Mouse (Mus musculus) embryo, embryonic 11 days (tissue): ENCODE measurements around the gene Grb14.

Source experiments
- DNase-seq: peaks from one replicate; pipeline ENCODE4 v3.0.0-alpha.2; 2015

Grb14 gene

DNA sequence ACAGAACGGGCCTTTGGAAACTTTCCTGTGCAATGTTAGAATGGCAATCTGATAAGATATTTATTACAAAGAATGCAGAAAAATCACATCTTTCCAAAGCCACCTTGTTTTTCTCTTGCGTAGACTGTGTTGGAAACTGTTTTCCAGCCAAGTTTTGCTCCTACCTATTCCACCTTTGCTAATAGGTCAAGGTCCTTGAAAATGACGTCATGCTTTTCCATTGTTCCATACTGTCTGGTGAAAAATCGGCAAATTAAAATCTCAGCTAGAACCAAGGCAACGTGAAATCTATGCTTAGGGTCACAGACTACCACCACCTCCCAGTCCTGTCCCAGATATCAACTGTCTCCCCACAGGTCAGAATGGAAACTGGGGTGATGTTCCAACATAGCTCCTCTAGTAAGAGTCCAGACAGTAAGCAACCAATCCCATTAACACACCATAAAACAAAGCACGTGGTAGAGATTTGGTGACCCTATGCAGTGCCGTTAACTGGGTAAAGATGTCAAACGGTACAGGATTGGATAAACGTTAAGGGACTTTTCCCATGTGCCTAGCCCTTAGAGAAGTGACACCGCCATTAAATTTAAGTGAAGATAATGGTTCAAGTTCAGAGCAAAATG lies 50.9 kb downstream of the Grb14 start:
- DNase-seq, result no peak

DNA sequence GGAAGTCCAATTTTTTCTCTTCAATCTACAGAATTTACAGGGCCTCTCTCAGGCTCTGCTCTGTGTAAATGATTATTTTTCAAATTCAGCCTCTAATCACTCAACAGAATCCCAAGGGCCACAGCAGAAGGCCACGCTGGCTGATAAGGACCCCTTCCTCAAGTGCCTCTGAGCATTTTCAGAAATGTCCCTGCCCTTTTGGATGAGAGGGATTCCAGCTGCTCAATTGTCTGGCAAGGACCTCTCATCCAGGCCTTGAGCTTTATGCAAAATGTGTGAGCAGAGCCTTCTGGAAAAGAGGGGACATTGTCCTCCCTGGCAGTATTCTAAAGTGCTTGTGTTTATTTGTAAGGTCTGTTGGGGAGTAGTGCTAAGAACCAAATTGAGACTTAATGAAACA lies 51.7 kb downstream of the Grb14 start:
- DNase-seq, result no peak

DNA sequence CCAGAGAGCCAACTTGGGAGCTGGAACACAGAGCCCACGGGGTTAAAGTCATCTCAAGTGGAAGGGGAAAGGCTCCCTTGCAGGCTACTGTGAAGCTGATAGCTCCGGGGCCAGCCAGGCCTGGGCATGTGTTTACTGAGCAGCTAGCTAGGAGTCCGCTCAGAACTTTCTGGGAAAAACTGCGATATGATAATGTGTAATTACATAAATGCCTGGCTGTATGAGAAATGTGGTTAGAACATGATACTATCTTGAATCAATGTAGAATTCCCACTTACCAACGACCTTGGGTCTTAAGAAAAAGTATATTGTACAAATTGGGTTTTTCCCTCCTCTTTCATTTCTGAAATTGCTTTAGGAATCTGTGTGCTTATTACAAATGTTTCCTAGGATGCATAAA lies 53.0 kb downstream of the Grb14 start:
- DNase-seq, result no peak

DNA sequence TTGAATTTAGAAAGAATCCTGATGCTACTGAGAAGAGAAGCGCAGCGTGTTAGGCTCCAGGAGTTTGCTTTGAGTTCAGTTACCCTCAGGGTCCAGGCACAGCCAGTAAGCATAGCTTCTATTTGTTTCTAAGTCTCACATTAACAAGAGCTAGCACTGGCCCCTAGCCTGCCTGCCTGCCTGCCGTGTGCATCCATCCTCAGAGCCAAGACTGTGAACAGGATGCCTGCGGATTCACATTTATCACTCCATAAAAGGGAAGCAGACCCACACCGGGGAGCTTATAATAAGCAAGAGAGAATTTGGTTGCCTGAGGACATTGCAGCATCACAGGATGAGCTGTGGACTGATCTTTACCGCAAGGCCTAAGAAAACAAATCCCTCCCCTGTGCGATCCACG lies 53.8 kb downstream of the Grb14 start:
- peak; percentile 29 for DNase-seq

DNA sequence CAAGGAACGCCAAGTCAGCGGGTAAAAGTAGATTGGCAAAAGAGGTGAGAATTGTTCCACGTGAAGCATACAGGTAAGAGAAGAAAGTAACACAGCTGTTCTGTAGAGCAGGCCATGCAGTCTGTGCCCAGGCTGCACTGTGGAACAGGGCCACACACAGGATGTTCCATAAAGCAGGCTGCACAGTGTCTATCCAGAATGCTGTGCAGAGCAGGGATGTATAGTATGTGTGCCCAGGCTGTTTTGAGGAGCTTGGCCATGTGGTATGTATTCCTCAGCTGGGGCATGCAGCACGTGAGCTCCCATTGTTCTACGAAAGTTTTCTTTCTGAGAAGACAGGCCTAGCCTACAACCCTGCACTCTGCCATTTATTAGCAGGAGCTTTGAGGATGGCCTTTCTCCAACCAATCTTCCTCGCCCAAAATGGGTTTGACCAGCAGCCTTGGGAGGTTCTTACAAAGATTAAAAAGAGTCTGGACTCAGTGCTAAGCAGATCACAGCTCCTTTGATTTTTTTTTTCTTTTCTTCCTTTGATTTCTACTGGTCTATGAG lies 57.8 kb downstream of the Grb14 start:
- no peak for DNase-seq

DNA sequence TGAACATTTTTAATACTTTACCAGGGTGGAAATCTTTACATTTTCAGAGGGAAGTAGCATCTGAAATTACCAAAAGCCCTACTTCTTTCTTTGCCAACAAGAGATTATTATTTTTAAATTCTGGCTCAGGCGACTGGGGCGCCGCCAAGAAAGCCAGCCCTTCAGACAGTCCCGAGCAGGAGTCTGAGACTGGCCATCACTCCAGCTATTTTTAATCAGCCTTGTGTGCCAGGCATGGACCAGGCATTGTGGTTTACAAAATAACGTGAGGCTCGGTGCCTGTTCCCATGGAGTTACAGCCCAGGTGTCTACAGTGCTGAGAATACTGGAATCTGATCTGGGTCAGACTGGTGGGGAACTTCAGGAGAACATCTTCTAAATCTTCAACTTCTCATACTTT lies 58.5 kb downstream of the Grb14 start:
- DNase-seq, result no peak

DNA sequence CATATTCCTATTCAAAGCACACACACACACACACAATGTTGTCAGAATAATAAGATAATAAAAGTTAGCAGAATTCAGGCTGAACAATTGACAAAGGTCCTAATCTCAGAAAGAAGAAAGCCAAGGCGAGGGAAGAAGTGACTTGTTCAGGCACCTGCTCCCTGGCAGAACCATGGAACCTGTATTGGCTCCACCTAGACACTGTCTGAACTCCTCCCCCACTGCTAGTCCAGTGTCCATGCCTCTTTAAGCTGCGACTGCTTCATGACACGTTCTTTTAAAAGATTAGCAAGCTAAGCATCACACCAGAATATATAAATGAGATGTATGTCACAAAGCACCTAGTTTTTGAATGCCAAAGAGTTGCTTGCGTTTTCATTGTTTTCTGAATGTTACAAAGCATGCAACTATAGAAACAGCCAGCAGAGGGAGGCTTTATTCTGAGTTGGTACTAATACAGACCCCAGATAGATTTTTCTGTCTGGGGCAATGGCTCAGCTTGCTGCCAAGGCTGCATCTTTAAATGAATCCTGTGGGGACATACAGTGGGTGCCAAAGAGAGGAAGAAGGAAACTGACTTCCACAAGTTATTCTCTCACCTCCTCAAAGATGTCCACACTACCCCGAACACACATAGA lies 59.4 kb downstream of the Grb14 start:
- DNase-seq, result peak; percentile 75

DNA sequence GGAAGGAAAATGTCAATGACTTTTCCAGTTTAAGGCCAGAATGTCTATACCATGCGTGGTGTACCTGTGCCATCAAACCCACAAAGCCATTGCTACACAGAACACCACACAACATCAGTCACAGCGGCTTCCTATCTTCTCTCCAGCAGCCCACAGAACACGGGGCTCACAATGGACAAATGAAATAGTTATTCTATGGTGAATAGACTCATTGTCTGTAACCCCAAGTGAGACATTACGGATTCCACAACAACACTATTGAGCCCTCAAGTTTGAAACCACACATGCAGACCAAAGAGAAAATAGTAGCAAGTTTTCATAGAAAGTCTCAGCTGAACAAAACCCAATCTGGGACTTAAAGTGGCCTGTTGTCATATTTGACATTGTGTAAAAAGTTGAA lies 62.6 kb downstream of the Grb14 start:
- DNase-seq, result no peak

DNA sequence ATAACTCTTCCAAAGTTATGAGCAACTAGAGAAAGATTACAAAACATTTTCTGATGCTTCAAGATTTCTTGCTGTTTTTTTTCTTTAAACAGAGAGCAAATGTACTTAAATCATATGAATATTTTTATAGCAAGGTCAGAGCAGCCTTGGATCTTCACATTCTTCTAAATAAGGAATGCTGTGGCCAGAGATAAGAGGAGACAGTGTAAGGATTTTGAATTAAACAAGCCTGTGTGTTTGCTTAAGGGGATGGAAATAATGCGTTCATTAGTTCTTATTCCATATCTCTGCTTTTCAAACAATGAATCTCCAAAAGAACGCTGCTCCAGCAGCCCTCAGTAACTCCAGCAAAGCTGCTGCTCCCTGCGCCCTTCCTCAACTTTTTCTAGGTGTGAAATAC lies 63.4 kb downstream of the Grb14 start:
- no peak for DNase-seq

DNA sequence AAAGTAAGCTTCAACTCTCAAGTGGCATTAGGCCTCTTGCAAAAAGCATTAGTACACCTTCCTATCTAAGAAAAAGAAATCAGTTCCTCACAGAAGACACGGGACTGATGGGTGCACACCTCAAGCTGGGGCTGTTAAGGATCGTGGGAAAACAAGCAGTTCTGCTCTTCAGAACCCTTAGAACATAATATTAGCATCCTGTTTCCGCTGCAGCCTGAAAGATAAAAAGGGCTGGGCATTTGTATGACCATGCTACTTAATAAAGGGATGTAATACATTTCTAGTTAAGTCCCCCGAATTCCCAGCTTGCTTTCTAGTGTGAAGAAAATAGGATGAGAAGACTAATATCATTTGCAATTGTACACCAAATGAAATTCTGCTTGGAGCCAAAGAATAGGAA lies 65.1 kb downstream of the Grb14 start:
- no peak for DNase-seq

DNA sequence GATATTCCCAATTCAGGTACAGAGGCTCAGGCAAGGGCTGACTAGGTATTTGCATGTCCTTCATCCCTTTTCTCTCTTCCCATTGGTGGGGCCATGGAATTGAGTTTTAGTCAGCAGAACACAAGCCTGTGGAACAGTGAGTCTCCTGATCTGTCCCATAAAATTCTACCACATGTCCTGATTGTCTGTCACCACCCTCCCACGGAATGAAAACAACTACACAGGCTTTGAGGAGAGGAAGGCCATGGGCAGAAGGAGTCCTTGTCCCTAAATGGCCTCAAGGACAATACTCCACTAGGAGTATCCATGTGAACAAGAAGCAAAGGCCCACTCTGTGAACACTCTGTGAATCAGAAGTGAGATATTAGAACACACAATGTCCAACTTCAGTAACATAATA lies 69.3 kb downstream of the Grb14 start:
- DNase-seq, result no peak

DNA sequence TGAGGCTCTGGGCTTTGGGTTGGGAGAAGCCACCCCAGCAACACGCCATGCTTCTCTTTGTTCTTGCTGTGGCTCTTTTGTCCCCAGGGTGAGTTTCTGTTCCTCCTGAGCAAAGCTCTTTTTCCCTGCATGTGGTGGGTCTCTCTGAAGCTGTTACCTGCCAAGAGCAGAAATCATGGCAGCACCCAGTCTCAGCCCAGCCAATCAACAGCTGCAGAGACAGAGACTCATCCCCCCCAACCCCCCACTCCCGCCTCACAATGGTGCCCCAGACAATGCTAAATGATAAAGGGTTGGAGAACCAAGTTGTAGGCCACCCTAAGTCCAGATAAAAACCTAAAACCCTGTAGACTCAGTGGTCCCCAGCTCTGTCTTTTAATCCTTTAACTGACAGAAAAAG lies 75.6 kb downstream of the Grb14 start:
- DNase-seq, result no peak

DNA sequence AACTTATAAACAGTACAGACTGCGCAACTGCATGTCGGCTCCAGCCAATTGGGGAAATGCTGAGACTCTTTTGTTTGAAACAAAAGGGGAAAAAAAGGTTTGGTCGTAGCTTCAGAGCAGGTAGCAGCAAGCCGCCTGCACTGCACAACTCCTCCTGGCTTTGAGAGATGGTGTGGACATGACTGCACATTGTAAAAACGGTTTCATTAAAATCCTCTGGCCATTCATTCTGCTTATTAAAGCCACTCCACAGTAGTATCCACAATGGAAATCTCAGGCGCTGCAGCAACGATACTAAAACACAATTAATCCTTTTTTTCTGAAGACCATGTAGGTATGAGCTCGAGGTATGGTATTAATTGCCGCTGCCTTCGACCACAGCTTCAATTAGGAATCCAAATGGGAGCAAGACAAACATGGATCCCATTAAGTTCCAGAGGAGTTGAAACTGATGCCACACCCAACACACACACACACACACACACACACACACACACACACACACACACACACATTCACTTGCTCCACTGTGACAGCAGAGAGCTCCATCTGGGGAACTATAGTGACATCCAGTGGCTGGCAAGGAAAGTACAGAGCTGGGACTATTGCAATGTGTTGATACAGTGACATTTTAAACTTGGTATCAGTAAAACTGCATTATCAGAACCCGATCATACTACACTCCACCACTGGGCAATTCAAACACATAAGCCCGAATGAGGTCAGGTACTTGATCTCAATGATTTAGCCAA lies 76.2 kb downstream of the Grb14 start:
- peak; percentile 54 for DNase-seq

DNA sequence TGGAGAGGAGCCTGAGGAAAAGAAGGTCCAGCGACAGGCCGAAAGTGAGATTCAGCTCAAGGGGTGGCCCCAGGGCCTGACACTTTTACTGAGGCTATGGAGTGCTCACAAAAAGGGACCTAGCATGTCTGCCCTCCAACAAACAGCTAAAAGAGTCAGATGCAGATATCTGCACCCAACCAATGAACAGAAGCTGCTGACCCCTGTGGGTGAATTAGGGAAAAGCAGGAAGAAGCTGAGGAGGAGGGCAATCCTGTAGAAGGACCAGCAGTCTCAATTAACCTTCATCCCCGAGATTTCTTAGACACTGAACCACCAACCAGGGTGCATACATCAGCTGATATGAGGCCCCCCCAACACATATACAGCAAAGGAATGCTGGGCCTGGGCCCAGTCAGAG lies 77.3 kb downstream of the Grb14 start:
- DNase-seq, result no peak

DNA sequence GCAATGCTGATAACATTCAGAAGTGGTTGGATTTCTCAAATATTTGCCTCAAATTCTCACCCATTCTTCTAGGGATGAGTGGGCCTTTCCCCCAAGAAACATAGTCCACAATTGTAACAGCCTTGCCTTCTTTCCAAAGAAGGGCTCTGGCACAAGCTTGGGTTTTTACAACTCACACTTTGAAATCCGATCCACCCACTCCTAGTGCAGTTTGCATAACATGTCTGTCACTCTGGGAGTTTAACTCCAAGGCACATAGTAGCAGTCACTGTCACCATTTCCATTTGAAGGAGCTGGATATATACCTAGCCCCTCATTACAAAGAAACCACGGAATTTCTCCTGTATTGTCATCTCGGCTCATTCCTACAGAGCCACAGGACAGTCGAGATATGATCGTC lies 103.9 kb downstream of the Grb14 start:
- DNase-seq, result peak; percentile 14

DNA sequence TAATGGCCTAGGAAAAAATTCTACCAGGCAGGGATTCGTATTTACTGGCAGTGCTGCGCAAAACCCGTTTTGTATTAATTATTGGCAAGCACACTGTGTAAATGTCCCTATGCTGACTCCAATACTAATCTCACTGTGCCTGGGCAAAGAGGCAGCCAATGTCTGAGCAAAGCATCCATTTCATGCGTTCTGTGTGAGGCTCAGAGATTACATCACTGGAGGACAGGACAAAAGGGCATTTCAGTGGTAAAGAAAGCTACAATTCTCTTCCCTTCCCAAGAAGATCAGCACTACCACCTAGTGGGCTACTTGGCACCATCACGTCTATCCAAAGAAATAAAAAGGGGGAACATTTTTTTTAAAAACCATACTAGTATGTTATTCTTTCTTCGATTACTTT lies 109.3 kb downstream of the Grb14 start:
- DNase-seq, result peak; percentile 60

DNA sequence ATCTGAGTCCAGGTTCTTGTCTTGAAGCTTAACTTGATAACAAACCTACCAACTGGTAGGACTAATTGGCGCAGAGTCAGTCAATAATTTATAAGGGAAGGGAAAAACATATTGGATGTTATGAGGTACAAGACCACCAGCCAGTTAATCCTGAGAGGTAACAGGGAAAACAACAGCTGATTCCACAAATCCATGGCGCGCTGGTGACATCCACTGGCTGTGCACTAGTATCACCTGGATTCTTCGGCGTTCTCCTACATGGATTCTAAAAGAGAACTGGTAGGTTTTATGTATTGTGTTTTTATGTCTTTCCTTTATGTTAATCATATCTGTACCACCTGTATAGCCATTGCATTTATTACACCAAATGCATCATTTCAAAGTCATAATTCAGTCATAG lies 119.9 kb downstream of the Grb14 start:
- peak; percentile 46 for DNase-seq

DNA sequence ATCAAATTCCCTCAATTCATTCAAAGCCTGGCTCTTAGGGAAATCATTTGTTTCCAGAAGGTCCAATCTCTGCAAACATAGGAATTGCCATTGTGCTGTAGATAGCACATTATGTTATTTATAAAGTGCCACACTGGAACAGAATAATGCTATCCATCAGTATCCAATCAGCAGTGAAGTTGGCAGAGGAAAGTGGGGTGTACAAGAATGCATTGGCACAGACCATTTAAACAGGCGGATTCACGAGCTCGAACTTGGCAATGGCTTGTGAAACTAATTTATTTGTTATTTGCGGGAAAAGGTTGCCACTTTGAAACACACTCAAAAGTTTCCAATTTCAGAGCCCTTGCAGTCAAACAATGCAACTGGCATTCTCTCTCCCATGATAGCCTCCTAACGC lies 126.9 kb downstream of the Grb14 start:
- DNase-seq, result no peak

DNA sequence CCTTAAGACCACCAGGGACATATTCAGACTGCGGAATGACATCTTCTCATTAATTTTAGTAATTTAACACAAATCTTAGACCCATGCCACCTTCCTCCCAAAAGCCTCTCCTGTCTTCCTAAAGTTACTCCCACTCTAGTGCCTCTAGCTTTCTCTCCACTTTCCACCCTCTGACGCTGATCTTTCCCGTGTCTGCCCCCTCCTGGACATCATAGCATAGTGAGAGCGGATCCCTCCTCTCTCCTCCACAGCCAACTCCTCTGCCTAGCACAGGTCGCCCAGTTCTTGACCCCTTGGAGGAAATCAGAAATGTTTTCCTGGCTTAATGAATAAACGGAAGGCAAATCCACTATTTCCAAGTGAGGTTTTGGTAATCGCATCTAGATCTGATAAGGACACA lies 131.6 kb downstream of the Grb14 start:
- peak; percentile 28 for DNase-seq

DNA sequence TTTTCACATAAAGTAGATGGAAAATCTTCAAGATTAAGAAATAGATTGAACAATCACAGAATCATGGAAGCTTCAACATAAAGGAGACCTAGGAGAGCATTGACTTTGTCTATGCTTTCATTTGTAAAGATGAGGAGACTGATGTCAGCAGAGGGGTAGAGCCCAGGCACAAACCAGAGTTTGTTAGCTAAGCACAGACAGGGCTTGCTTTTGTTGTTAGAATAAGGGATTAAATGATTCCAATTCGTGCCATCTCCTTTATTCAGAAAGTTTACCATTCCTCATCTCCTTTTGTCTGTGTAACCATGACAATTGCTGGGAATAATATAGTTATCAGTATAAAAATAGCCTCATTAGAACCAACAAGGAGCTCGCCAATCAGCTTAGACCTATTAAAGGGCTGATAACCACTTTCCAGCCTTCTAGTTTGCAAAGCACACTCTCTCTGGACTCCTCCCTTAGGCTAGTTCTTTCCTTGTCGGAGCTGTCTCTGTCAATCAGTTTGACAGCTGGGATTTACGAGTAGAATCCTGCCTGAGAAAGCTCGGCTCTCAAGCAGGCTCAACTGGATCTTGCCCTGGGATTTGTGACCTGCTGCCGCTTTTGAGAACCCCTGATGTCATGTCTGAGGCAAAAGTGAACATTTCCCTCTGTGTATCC lies 137.6 kb downstream of the Grb14 start:
- DNase-seq, result peak; percentile 13

DNA sequence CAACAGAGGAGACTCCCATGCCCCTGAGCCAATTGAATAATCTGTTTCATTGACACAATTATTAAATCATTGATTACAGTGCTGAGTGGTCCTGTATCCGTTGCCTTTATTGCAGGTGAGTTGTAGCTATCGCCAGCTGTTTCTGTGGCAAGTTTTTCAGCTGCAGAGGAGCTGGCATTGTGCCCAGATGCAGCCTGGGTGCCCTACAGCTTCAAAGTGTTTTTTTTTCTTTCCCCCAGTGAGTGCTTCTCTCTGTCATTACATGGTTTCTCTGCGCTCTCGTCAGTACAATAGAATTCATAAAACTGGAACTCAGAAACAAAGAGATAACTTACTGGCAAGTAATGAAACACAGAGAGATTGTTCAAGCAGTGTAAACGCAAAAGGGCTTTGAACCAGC lies 139.1 kb downstream of the Grb14 start:
- no peak for DNase-seq

DNA sequence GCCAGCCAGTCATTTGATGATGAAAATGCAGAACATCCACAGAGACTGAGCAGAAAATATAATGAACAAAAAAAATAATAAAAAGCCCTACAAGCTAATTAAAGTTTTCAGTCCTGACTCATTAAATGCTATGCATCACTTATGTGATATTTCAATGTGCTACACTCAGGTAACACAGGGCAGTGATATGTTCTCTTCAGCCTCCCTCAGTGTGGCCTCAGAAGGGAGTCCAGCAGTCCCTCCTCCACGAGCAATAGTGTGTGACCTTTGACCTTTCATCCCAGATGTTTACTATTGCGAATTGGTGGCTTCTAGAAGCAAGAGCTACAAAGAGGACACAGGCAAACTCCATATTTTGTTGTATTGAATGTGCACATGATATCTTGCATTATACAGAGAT lies 146.5 kb downstream of the Grb14 start:
- DNase-seq, result no peak
